Mouse (Mus musculus): Measurements from ENCODE around the gene Vwa5a. TPM values are rescaled to one million over a fixed set of nuclear protein-coding genes. Genes with fewer than 3 reads are reported as not detected.

Gene Vwa5a
- polyA plus RNA-seq, 1 experiment from 2014 or later, result 26.6 TPM

- no peak within 1 kb of the TSS for H3K9ac ChIP-seq (ENCODE audit: low read length)
- no peak for ATAC-seq (ENCODE audit: insufficient read depth, low FRiP score)
Measured at GRCm38 (mm10) chr9:38772768-38773167, 54.7 kb downstream of the Vwa5a start, which contains the start of gene Olfr921. TSS of gene Olfr921 (plus strand) at chr9:38773068.

GRCm38 (mm10) chr9:38792689-38793088 is 74.6 kb downstream of the Vwa5a start:
- H3K9me3 ChIP-seq (replicated peaks; ENCODE audit: control insufficient read depth, low read length), result no peaks in the 10 kb centered on the region
- no peak for ATAC-seq (ENCODE audit: insufficient read depth, low FRiP score)
- H3K4me1 ChIP-seq (ENCODE audit: control insufficient read depth, insufficient read depth, low read length), result no peaks in the 10 kb centered on the region
- no peaks in the 10 kb centered on the region for H3K36me3 ChIP-seq (ENCODE audit: control insufficient read depth, insufficient read depth, low read length)
- no peak overlapping the region for H3K4me3 ChIP-seq (replicated peaks; ENCODE audit: low read length)
- no peak overlapping the region for H3K27ac ChIP-seq (ENCODE audit: low read length)
- no peak overlapping the region for H3K9ac ChIP-seq (ENCODE audit: low read length)
- no peak overlapping the region for H3K4me2 ChIP-seq (ENCODE audit: low read depth, low read length)
- 80% methylated on average over 2 of the region's 2 CpGs for WGBS
- no peaks in the 10 kb centered on the region for H3K27me3 ChIP-seq (ENCODE audit: control insufficient read depth, insufficient read depth, low read length)

More at GRCm38 (mm10) chr9:38772768-38773167, 54.7 kb downstream of the Vwa5a start, which contains the start of gene Olfr921:
- Histone ChIP-seq H3K27ac (ENCODE audit: low read length) (no peak within 1 kb of the TSS), H3K4me3 (replicated peaks; ENCODE audit: low read length) (no peak within 1 kb of the TSS), H3K4me2 (ENCODE audit: low read depth, low read length) (no peak within 1 kb of the TSS), H3K9me3 (replicated peaks; ENCODE audit: control insufficient read depth, low read length) (no peaks in the 10 kb centered on the region), H3K4me1 (ENCODE audit: control insufficient read depth, insufficient read depth, low read length) (no peaks in the 10 kb centered on the region), H3K27me3 (ENCODE audit: control insufficient read depth, insufficient read depth, low read length) (no peaks in the 10 kb centered on the region), H3K36me3 (ENCODE audit: control insufficient read depth, insufficient read depth, low read length) (no peaks in the 10 kb centered on the region)

Other genes with a start within 250 kb of the Vwa5a start
- not detected in 2 replicates for gene Olfr905, start 247.2 kb upstream of the Vwa5a start, polyA plus RNA-seq (2015; fragmentation: Nextera tagmentation; extraction: Ambion mirVana)
- gene Olfr906, start 231.2 kb upstream of the Vwa5a start, polyA plus RNA-seq (2015; fragmentation: Nextera tagmentation; extraction: Ambion mirVana), result not detected in 2 replicates
- gene Olfr907, start 222.5 kb upstream of the Vwa5a start, polyA plus RNA-seq (2015; fragmentation: Nextera tagmentation; extraction: Ambion mirVana), result not detected in 2 replicates
- gene Olfr911-ps1, start 196.7 kb upstream of the Vwa5a start, polyA plus RNA-seq (2015; fragmentation: Nextera tagmentation; extraction: Ambion mirVana), result not detected in 2 replicates
- not detected in 2 replicates for gene Olfr910, start 180.4 kb upstream of the Vwa5a start, polyA plus RNA-seq (2015; fragmentation: Nextera tagmentation; extraction: Ambion mirVana)
- not detected in 2 replicates for gene Olfr912, start 138.1 kb upstream of the Vwa5a start, polyA plus RNA-seq (2015; fragmentation: Nextera tagmentation; extraction: Ambion mirVana)
- gene Olfr913, start 125.5 kb upstream of the Vwa5a start, polyA plus RNA-seq (2015; fragmentation: Nextera tagmentation; extraction: Ambion mirVana), result not detected in 2 replicates
- gene Olfr914, start 113.2 kb upstream of the Vwa5a start, polyA plus RNA-seq (2015; fragmentation: Nextera tagmentation; extraction: Ambion mirVana), result not detected in 2 replicates
- gene Olfr916, start 58.4 kb upstream of the Vwa5a start, polyA plus RNA-seq (2015; fragmentation: Nextera tagmentation; extraction: Ambion mirVana), result not detected in 2 replicates
- not detected in 2 replicates for gene Olfr917, start 52.4 kb upstream of the Vwa5a start, polyA plus RNA-seq (2015; fragmentation: Nextera tagmentation; extraction: Ambion mirVana)
- gene Olfr918, start 43.7 kb upstream of the Vwa5a start, polyA plus RNA-seq (2015; fragmentation: Nextera tagmentation; extraction: Ambion mirVana), result not detected in 2 replicates
- not detected in 2 replicates for gene Olfr919, start 14.6 kb upstream of the Vwa5a start, polyA plus RNA-seq (2015; fragmentation: Nextera tagmentation; extraction: Ambion mirVana)
- gene Olfr920, start 34.0 kb downstream of the Vwa5a start, polyA plus RNA-seq (2015; fragmentation: Nextera tagmentation; extraction: Ambion mirVana), result 0.03 TPM in 1 of 2 replicates, not detected in the other
- not detected in 2 replicates for gene Olfr921, start 54.8 kb downstream of the Vwa5a start, polyA plus RNA-seq (2015; fragmentation: Nextera tagmentation; extraction: Ambion mirVana)
- gene Olfr922, start 96.3 kb downstream of the Vwa5a start, polyA plus RNA-seq (2015; fragmentation: Nextera tagmentation; extraction: Ambion mirVana), result not detected in 2 replicates
- gene Olfr923, start 108.3 kb downstream of the Vwa5a start, polyA plus RNA-seq (2015; fragmentation: Nextera tagmentation; extraction: Ambion mirVana), result not detected in 2 replicates
- gene Olfr924, start 126.2 kb downstream of the Vwa5a start, polyA plus RNA-seq (2015; fragmentation: Nextera tagmentation; extraction: Ambion mirVana), result not detected in 2 replicates
- not detected in 2 replicates for gene Olfr26, start 136.8 kb downstream of the Vwa5a start, polyA plus RNA-seq (2015; fragmentation: Nextera tagmentation; extraction: Ambion mirVana)
- gene Olfr926, start 158.9 kb downstream of the Vwa5a start, polyA plus RNA-seq (2015; fragmentation: Nextera tagmentation; extraction: Ambion mirVana), result not detected in 2 replicates
- gene Olfr930, start 211.5 kb downstream of the Vwa5a start, polyA plus RNA-seq (2015; fragmentation: Nextera tagmentation; extraction: Ambion mirVana), result not detected in 2 replicates